Mouse (Mus musculus) left cerebral cortex, adult 2 months (tissue): Measurements from ENCODE around the gene Eif3g. TPM values are rescaled to one million over a fixed set of nuclear protein-coding genes. Genes with fewer than 3 reads are reported as not detected.

Experiments used
- DNase-seq, 2 experiments: peaks; one replicate each; pipeline ENCODE4 v3.0.0; 2021 to 2022; ENCODE audit warnings: low spot score in 2 of 2, mixed read lengths in 1 of 2; ENCODE audit errors: extremely low spot score in 1 of 2
- H3K27ac ChIP-seq: fragments of 200-600 bp; 2 replicates; pipeline ENCODE4 v1.8.1; 2022
- H3K4me3 ChIP-seq: fragments of 200-600 bp; 2 replicates; pipeline ENCODE4 v1.8.1; 2022
- CTCF ChIP-seq: fragments of 200-600 bp; IDR thresholded peaks from 2 replicates; pipeline ENCODE4 v1.8.1; 2022; ENCODE audit warnings: antibody characterized with exemption, mild to moderate bottlenecking, moderate library complexity
- intact Hi-C: fragments of 180-260 bp; cut with DNase I; formaldehyde crosslinking; loops from one replicate; pipeline ENCODE4 v1.15.1; 2025
- total RNA-seq, 2 experiments: library from RNA; stranded (reverse); gene quantifications; 2 replicates each; pipeline ENCODE4 v1.2.3; 2021

Eif3g gene
- total RNA-seq, 2 experiments from 2014 or later: 118 to 122 TPM

DNA sequence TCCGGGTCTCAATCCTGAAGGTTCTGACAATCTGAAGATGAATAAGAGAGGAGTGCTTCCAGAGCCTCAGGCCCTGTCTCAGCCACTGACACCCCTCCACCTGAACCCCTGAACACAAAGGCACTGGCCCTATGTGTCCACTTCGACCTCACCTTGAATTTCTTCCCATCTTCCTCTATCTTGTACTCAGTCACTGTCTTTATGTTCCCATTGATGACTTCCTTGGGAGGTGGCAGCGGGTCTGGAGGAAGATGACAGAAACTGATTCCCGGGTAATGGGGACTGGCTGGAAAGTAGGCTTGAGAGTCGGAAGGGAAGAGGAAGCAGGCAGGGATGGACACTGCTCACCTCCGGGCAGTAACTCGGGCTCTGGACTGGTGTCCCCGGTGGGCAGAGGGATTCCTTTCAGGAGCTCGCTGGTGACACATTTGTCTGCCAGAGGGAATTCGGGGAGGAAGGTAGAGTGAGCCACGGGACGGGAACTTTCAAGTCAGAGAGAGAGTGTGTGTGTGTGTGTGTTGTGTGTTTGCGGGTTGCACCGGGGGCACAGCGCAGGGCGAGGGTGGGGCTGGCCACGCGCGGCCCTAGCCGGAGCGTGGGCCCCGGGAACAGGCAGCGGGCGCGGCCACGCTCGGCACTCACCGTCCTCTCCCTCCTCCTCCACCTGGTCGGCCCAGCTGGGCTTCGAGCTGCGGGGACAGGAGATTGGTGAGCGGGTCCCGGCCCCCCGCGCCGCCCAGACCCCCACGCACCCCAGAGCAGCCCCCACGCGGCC lies 500 bp downstream of the Eif3g start:
- Histone ChIP-seq H3K4me3 (peak overlapping the region; percentile 87), H3K27ac (peak overlapping the region; percentile 78)
- DNase-seq: no peak
- intact Hi-C loops: loop anchor here (1.0 to 5.0 kb wide), 3 partner anchors 10 to 174 kb away; partner anchors contain the start of genes Fdx1l, Gm49373 and Ppan
- TF ChIP-seq CTCF: no peak

DNA sequence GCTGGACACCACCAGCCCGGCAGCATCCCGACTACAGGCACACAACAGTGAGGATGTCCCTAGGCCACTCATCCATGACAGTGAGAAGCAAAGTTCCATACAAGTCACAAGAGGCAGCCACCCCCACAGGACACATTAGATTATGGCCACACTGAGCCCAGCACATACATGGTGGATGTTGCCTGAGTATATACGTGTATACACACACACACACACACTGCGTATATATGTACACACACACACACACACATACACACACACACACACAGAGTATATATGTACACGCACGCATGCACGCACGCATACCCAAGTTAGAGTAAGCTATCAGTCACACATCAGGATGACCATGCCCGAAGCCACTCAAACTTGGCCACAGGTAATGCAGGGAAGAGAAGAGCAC lies 3.0 kb downstream of the Eif3g start:
- no peak for TF ChIP-seq CTCF
- H3K4me3 ChIP-seq: no peak overlapping the region
- no peak overlapping the region for H3K27ac ChIP-seq
- intact Hi-C loops: loop anchor here (5.0 kb wide), 1 partner anchor 177 kb away; the partner anchor contains the start of genes Fdx1l and Gm49373
- DNase-seq: no peak

GRCm38 (mm10) chr9:20894629-20895028 lies 3.8 kb downstream of the Eif3g start:
- no peak for DNase-seq
- Histone ChIP-seq H3K27ac (no peak overlapping the region), H3K4me3 (no peak overlapping the region)
- intact Hi-C loops: loop anchor here (5.0 kb wide), 1 partner anchor 178 kb away; the partner anchor contains the start of genes Fdx1l and Gm49373
- no peak for TF ChIP-seq CTCF

- Histone ChIP-seq H3K4me3 (no peak overlapping the region), H3K27ac (no peak overlapping the region)
- TF ChIP-seq CTCF: no peak
- intact Hi-C loops: no loop called here
- DNase-seq: no peak
These were observed 4.7 kb downstream of the Eif3g start for GRCm38 (mm10) chr9:20893590-20894343.

DNA sequence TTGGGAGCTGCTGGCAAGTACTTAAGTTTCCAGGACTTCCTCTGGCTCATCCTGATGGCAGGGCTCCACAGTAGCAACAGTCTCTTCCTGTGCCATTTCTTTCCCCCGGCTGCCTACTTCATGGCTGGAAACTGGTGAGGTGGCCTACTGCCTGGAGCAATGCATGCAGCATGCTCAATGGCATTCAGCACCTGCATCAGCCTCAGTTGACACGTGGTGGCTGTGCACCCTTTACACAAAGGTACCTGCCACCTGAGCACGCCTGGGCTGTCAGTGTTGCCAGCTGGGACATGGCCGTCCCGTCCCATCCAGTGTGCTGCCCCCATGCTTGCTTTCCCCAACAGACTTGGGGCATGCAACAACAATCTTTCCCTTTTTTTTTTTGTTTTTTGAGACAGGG lies 5.4 kb downstream of the Eif3g start:
- no peak for TF ChIP-seq CTCF
- Histone ChIP-seq H3K4me3 (no peak overlapping the region), H3K27ac (no peak overlapping the region)
- no peak for DNase-seq
- intact Hi-C loops: no loop called here

DNA sequence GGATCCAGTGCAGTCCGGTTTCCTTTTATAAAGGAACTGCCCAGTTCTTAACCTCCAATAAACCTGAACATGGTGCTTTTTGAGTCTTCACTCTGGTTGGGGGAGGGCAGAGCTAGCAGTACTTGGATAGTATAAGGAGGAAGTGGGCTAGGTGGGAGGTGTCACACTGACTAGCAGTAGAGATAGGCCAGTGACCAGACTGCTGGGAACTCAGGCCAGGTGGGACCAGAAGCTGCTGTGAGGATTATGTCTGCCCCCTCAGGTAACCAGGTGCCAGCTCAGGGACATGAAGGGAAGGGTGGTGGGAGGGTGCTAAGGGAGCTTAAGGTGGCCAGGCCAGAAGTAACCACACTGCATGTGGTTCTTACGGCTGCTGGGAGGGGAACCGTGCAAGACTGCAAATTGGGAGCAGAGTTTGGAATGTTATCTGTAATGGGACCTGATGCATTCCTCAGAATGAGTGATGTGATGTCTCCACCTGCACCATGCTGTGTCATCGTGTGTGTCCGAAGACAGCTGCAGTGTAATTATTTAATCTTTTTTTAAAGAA lies 6.2 kb downstream of the Eif3g start:
- no peak for TF ChIP-seq CTCF
- DNase-seq: no peak
- Histone ChIP-seq H3K4me3 (no peak overlapping the region), H3K27ac (no peak overlapping the region)
- intact Hi-C loops: no loop called here

DNA sequence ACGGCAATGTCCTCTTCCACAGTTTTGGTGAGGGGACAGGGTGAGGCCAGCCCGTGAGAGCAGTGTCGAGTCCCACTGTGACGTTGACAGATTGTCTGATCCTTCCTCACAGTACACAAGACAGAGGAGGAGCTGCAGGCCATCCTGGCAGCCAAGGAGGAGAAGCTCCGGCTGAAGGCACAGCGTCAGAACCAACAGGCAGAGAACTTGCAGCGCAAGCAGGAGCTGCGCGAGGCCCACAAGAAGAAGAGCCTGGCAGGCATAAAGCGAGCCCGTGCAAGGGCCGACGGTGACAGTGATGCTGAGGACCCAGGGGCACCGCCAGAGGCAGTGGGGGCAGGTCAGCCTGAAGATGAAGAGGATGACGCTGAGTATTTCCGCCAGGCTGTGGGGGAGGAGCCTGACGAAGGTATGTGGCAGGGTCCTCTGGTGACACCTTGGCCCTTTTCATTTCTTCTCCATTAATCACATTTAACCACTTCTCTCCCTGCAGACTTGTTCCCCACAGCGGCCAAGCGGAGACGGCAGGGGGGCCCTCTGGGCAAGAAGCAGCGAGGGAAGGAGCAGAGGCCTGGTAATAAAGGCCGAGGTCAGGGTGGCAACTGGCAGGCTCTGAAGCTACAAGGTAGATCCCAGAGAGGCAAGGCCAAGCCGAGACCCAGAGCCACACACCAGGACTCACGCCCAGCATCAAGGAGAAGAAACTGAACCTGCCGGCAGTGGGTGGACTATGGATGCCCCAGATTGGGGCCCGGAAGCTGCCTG lies 6.9 kb downstream of the Eif3g start:
- no peak overlapping the region for H3K4me3 ChIP-seq
- intact Hi-C loops: no loop called here
- no peak for TF ChIP-seq CTCF
- no peak for DNase-seq
- no peak overlapping the region for H3K27ac ChIP-seq

GRCm38 (mm10) chr9:20890411-20890810 lies 8.0 kb downstream of the Eif3g start:
- no peak for DNase-seq
- Histone ChIP-seq H3K27ac (no peak overlapping the region), H3K4me3 (no peak overlapping the region)
- intact Hi-C loops: no loop called here
- TF ChIP-seq CTCF: no peak

DNA sequence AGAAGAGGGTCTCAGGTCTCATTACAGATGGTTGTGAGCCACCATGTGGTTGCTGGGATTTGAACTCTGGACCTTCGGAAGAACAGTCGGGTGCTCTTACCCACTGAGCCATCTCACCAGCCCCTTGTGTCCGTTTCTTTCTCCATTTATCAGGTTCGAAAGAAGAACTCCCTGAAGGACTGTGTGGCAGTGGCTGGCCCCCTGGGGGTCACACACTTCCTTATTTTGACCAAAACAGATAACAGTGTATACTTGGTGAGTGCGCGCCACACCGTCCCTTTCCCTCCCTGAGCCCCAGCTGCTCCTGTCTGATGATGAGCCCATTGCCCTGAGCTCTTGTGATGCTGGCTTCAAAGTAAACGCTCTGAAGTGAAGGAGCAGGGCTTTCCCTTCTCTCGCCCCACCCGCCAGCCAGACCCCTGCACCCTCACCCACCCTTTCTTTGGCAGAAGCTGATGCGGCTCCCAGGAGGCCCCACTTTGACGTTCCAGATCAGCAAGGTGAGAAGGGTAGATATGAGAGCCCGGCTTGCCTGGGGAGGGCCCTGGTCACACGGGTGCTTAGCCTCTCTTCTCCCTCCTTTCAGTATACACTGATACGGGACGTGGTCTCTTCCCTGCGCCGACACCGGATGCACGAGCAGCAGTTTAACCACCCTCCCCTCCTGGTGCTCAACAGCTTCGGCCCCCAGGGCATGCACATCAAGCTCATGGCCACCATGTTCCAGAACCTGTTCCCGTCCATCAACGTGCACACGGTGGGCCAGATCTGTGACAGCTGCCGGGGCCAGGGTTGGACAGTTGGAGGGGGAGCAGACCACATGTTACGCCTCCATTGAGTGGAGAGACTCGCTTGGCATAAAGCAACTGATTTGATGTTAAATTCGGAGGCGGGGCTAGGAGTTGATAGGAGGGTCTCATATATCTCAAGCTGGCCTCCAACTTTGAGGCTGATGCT lies 9.0 kb downstream of the Eif3g start:
- no peak overlapping the region for H3K4me3 ChIP-seq
- H3K27ac ChIP-seq: no peak overlapping the region
- intact Hi-C loops: no loop called here
- no peak for DNase-seq
- TF ChIP-seq CTCF: no peak

- TF ChIP-seq CTCF: no peak
- Histone ChIP-seq H3K4me3 (peak overlapping the region; percentile 78), H3K27ac (peak overlapping the region; percentile 38)
- intact Hi-C loops: loop anchor here (1.0 kb wide), 1 partner anchor 10 kb away; the partner anchor contains the start of gene Eif3g
- no peak for DNase-seq
These were observed 10.0 kb downstream of the Eif3g start for GRCm38 (mm10) chr9:20888386-20888765.
